Mouse (Mus musculus): ENCODE results near the gene Taf11. TPM values are rescaled to one million over a fixed set of nuclear protein-coding genes. Genes with fewer than 3 reads are reported as not detected.

The Taf11 gene
- total RNA-seq, 2 experiments from 2014 or later, result 38.7 to 41.5 TPM

- peak in 1 of 2 experiments; percentile 63 for DNase-seq (ENCODE audit: low spot score in 2 of 2)
These were observed 12.6 kb upstream of the Taf11 start for GRCm38 (mm10) chr17:27922174-27922712.

GRCm38 (mm10) chr17:27920676-27921075 is 11.0 kb upstream of the Taf11 start:
- no peak for DNase-seq (ENCODE audit: low spot score in 2 of 2)

- DNase-seq (ENCODE audit: low spot score in 2 of 2), result no peak
These were observed 6.7 kb upstream of the Taf11 start for GRCm38 (mm10) chr17:27916366-27916765.

GRCm38 (mm10) chr17:27914742-27915141 is 5.1 kb upstream of the Taf11 start:
- DNase-seq (ENCODE audit: low spot score in 2 of 2), result no peak

GRCm38 (mm10) chr17:27911371-27911770 is 1.7 kb upstream of the Taf11 start:
- no peak for DNase-seq (ENCODE audit: low spot score in 2 of 2)

- peak; percentile 70 to 79 for DNase-seq (ENCODE audit: low spot score in 2 of 2)
These were observed 589 bp downstream of the Taf11 start, which contains the start of gene Anks1 for GRCm38 (mm10) chr17:27908888-27909621. Gene Anks1, plus strand, starts transcription at chr17:27909306.

- DNase-seq (ENCODE audit: low spot score in 2 of 2), result peak in 1 of 2 experiments; percentile 33
These were observed 1.3 kb downstream of the Taf11 start for GRCm38 (mm10) chr17:27908206-27908887.

GRCm38 (mm10) chr17:27907512-27908205 is 2.0 kb downstream of the Taf11 start:
- DNase-seq (ENCODE audit: low spot score in 2 of 2), result peak; percentile 93 to 97

- DNase-seq (ENCODE audit: low spot score in 2 of 2), result no peak
These were observed 23.0 kb downstream of the Taf11 start for GRCm38 (mm10) chr17:27886499-27887210.

- no peak for DNase-seq (ENCODE audit: low spot score in 2 of 2)
These were observed 25.6 kb downstream of the Taf11 start for GRCm38 (mm10) chr17:27883994-27884393.

GRCm38 (mm10) chr17:27883129-27883528 is 26.5 kb downstream of the Taf11 start:
- no peak for DNase-seq (ENCODE audit: low spot score in 2 of 2)

- no peak for DNase-seq (ENCODE audit: low spot score in 2 of 2)
These were observed 28.1 kb downstream of the Taf11 start for GRCm38 (mm10) chr17:27881518-27881917.

- DNase-seq (ENCODE audit: low spot score in 2 of 2), result no peak
These were observed 35.1 kb downstream of the Taf11 start for GRCm38 (mm10) chr17:27874510-27874909.

- no peak for DNase-seq (ENCODE audit: low spot score in 2 of 2)
These were observed 36.1 kb downstream of the Taf11 start for GRCm38 (mm10) chr17:27873583-27873982.

- peak; percentile 54 to 81 for DNase-seq (ENCODE audit: low spot score in 2 of 2)
These were observed 37.8 kb downstream of the Taf11 start for GRCm38 (mm10) chr17:27871851-27872250.

- no peak for DNase-seq (ENCODE audit: low spot score in 2 of 2)
These were observed 42.9 kb downstream of the Taf11 start for GRCm38 (mm10) chr17:27866737-27867136.

- DNase-seq (ENCODE audit: low spot score in 2 of 2), result no peak
These were observed 44.2 kb downstream of the Taf11 start for GRCm38 (mm10) chr17:27865461-27865860.

GRCm38 (mm10) chr17:27859131-27859530 is 50.5 kb downstream of the Taf11 start:
- no peak for DNase-seq (ENCODE audit: low spot score in 2 of 2)

GRCm38 (mm10) chr17:27857649-27858475 is 51.8 kb downstream of the Taf11 start:
- DNase-seq (ENCODE audit: low spot score in 2 of 2), result no peak
